Mouse (Mus musculus): ENCODE results near the gene Uso1.

Gene Uso1

GRCm38 (mm10) chr5:92137239-92138046 is at the start of gene Uso1:
Gene Uso1, plus strand, starts transcription at chr5:92137938.
- peak; percentile 100 for DNase-seq (ENCODE audit: inconsistent ontology term)

GRCm38 (mm10) chr5:92093263-92094061 is 44.3 kb upstream of the Uso1 start:
- peak; percentile 48 for DNase-seq (ENCODE audit: inconsistent ontology term)

DNA sequence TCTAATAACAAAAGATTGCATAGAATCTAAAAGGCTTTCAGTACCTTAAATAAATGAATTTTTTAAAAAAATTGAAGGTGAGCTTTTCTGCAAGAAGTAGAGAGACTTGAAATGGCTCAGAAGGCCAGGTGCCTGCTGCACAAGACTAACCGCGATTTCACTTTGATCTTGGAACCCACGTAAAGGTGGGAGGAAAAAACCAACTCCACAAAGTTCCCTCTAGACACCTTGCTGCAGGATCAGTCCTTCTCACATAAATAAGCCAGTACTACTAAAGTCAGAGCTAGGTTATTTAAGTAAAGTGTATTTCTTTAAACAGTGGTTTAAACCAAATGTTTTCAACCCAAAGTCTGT is 43.7 kb upstream of the Uso1 start:
- no peak for DNase-seq (ENCODE audit: inconsistent ontology term)

DNA sequence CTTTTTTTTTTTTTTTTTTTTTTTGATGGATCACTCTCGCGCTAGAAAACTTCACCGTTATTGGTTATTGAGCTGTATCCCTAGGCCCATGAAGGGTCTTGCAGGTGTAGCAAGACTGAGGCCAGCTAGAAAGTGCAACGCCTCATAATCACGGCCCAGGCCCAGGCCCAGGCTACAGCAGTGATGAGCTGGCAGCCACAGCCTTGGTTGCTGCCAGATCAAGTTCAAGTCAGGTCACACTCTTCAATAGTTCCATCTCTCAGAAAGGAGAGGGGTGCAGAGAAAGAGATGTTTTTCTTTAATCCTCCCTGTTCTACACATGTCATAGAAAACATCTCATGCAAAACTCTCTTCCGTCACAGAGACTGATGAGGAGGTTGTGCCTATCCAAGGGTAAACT is 41.0 kb upstream of the Uso1 start:
- DNase-seq (ENCODE audit: inconsistent ontology term) = no peak

DNA sequence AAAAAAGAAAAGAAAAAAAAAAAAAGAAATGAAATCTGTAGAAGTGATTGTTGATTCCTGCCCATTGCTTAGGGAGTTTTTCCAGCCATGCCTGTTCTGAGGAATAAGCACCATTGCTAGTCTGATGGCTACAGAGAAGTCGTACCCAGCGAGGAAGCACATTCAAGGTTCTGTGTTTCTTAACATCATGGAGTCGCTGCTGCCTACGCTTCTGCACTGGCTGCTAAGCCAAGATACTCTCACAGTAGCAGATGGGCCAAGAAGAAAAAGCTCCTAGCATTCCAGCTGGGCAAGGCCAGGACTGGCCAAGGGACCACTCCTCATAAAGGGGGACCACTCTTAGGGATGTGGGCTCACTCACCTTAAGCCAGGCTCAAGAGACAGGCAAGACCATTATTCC is 40.0 kb upstream of the Uso1 start:
- no peak for DNase-seq (ENCODE audit: inconsistent ontology term)

DNA sequence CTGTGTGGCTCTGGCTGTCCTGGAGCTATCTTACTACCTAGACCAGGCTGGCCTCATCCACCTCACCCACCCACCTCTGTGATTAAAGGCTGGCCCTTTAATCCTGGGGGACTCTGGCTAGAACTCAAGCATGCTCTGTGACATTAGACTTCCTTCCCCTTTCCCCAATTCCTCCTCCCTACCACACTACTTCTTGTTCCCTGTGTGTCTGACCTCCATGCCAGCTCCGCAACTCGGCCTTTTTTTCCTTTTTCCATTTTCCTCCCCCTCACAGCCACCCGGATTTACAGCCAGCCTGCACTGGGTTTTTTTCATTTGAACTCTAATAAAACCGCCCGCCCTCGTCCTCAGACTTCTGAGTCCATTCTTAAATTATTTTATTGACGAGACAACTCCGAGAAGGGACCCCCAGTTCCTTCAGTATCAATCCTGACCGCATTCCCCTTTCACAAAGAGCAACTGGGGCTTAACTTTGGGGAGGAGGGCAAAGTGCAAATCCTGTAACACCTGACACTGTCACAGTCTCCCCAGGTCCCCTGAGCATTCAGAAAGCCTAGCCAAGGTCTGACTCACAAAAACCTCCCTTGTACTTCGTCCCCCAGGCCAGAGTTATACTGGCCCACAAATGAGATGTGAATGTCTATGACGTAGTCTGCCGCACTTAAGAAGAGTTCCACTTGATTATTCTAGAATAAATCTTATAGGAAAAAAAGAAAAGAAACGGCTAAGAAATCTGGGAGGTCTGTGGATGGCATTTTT is 39.2 kb upstream of the Uso1 start:
- DNase-seq (ENCODE audit: inconsistent ontology term) = no peak

- no peak for DNase-seq (ENCODE audit: inconsistent ontology term)
These were observed 36.1 kb upstream of the Uso1 start for GRCm38 (mm10) chr5:92101601-92102000.

GRCm38 (mm10) chr5:92103062-92103461 is 34.7 kb upstream of the Uso1 start:
- DNase-seq (ENCODE audit: inconsistent ontology term) = no peak

DNA sequence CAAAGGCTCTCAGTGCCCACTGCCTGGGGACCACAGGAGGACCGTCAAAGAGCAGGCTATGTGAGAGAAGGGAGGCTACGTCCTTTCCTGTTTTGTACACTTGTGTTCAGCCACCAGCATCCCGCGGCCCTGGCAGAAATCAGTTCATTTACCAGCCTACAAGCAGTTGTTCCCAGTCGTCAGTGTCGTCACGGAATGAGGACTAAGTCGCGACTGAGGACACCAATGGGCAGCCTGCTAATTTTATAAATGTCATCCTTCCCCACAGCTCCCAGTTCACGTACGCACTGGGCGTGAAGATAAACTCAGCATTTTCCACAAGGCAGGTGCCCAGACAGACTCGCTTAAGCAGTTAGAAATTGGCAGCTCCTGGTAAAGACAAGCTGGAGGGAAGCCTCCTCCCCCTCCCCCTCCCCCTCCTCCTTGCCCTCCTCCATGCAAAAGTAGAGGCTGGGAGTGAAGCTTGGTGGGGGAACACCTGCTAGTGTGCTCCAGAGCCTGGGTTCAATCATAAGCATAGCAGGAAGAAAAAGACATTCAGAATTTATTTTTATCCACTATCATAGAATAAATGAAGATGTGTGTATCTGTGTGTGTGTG is 33.8 kb upstream of the Uso1 start:
- no peak for DNase-seq (ENCODE audit: inconsistent ontology term)

DNA sequence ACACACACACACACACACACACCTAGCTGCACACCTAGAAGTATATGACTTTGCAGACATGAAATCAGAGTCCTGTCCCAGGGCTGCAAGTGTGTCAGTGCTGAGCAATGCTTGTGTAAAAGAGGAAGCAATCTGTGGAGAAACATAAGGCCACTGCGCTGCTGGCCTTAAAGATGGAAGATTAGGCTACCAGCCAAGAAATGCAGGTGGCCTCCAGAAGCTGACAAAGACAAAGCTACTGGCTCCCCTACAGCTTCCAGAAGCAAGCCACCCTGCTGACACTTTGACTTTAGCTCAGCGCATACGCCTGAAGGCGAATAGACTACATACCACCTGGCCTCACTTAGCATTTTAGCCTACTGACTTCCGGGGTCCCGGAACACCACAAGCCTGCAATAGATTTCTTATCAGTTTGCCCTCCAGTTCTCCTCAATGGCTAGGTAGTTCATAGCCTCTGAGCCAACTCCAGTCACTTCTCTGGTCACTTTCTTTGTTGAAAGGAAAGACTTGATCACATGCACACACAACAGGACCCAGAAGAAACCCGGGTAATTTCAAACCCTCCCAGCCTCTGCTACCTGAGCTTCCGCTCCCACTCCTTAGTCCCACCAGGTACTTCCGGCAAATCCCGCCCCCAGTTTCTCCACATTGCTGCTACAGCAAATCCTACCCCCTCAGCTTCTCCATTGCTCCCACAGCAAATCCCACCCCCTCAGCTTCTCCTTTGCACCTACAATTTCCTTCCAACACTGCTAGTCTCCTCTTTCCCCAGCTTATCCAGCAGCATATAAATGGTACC is 31.2 kb upstream of the Uso1 start:
- DNase-seq (ENCODE audit: inconsistent ontology term) = no peak

- no peak for DNase-seq (ENCODE audit: inconsistent ontology term)
These were observed 30.5 kb upstream of the Uso1 start for GRCm38 (mm10) chr5:92107282-92107681.

DNA sequence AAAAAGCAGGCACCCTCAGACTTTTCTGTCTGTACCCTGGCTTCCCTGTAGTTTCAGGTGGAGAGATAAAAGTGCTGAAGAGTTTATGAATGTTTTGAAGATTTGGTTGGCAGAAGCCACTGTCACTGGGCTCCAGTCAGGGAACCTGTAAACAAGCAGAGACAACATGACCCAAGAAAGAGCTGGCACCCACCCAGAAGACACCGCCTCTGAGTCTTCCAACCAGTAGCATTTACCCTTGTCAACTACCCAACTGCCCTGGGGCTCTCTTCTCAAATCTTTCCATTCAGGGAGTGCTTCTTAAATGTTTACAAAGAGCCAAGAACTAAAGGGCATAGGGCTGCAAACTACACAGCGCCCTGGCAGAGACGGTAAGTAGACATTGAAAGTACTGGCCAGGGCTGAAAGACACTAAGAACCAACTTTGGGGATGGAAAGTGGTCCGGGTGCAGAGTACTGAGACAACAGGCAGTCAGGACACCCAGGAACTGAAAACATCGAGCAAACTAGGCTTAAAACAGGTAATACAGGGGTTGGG is 26.9 kb upstream of the Uso1 start:
- DNase-seq (ENCODE audit: inconsistent ontology term) = no peak

- no peak for DNase-seq (ENCODE audit: inconsistent ontology term)
These were observed 25.6 kb upstream of the Uso1 start for GRCm38 (mm10) chr5:92112175-92112574.

DNA sequence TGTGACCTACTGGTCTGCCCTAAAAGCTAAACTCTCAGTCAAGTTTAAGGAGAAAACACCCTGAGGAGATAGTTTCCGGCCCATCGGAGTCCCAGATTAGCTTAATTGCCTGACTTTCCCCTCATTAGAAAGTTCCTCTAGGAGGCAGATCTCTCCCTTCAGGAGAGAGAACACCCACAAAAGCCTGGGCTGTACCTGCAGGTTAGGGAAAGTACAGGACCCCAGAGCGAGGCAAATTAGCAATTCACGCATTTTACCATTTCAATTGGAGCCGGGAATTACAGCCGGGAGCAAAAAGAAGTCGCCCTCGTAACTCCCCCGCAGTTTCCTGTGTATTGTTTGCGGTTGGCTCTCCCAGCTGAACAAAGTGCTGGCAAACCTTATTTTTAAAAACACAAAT is 25.2 kb upstream of the Uso1 start:
- DNase-seq (ENCODE audit: inconsistent ontology term) = peak; percentile 36

DNA sequence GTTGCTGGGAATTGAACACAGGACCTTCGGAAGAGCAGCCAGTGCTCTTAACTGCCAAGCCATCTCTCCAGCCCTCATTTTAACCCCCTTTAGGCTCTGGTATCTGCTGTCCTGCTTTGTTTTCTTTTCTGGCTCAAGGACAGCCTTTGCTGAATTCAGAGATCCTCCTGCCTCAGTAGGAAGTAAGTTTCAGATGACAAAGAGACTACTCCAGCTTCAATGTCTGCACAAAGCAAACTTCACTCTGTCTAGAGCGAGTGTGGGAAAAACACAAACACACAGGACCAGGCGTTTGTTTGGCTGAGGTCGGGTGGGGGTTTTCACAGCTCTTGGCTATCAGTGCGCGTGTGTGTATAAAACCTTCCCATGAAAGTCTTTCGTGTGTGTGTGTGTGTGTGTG is 24.3 kb upstream of the Uso1 start:
- no peak for DNase-seq (ENCODE audit: inconsistent ontology term)

- DNase-seq (ENCODE audit: inconsistent ontology term) = no peak
These were observed 23.5 kb upstream of the Uso1 start for GRCm38 (mm10) chr5:92114223-92114622.

- no peak for DNase-seq (ENCODE audit: inconsistent ontology term)
These were observed 22.8 kb upstream of the Uso1 start for GRCm38 (mm10) chr5:92114939-92115338.

DNA sequence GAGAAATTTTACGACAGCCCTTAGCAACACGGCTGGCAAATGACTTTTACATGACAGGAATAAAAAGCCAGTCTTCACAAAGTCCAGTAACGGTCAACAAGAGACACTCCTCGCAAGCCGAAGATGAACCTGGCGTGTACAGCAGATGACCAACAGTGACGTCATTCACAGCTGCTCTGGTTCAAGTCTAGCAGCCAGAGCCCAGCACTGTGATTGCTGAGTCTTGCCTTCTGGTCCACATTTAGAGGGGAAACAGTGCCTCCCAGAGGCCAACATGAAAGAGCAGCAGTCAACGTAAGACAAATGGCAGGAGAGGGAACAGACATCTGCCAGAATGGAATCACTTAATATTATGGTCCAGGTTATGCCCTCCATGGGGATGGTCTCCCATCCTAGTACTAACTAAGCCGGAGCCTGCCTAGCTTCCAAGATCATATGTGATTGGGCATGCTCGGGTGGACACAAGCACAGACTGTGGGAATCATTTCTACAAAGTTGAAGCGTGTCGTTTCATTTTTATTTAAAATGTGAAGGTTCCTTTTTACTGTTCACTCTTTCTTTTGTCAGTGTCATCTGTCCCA is 19.8 kb upstream of the Uso1 start:
- peak; percentile 75 for DNase-seq (ENCODE audit: inconsistent ontology term)

- no peak for DNase-seq (ENCODE audit: inconsistent ontology term)
These were observed 16.1 kb upstream of the Uso1 start for GRCm38 (mm10) chr5:92121636-92122035.

- peak; percentile 7 for DNase-seq (ENCODE audit: inconsistent ontology term)
These were observed 12.3 kb upstream of the Uso1 start for GRCm38 (mm10) chr5:92125446-92125845.

Data from Muller cell, postnatal 12 days (primary cell).